Mouse (Mus musculus): ENCODE measurements around the gene Gse1. TPM values are rescaled to one million over a fixed set of nuclear protein-coding genes. Genes with fewer than 3 reads are reported as not detected.

The Gse1 gene
- polyA plus RNA-seq, 1 experiment from 2014 or later = 9.6 TPM

DNA sequence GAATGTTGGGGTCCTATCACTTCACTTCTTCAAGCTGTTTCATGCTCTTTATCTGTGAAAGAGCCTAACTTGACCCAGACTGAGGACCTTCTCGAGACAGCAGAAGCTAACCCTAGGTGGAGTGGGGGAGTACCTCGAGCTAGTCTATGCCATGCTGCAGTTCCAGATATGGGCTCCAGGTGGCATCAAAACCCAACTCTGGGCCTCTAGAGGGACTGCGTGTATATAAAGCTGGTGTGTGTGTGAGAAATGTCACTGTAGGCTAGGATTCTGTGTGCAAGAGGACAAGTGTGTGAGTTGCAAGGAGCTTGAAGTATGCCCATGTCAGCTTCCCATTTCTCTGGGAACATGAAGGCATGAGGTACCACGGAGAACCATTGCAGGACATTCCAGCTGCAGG, 53.2 kb downstream of the Gse1 start:
- no peak overlapping the region for H3K4me3 ChIP-seq
- peaks cover 86% of the 10 kb centered on the region for H3K4me1 ChIP-seq
- H3K36me3 ChIP-seq = no peaks in the 10 kb centered on the region
- H3K9ac ChIP-seq = no peak overlapping the region
- 20% methylated on average over 4 of the region's 4 CpGs for WGBS
- no peak overlapping the region for H3K27ac ChIP-seq
- no peaks in the 10 kb centered on the region for H3K9me3 ChIP-seq
- no peak for ATAC-seq (ENCODE audit: borderline replicate concordance, extremely low read depth, low FRiP score, low TSS enrichment)
- no peaks in the 10 kb centered on the region for H3K27me3 ChIP-seq
- no peak overlapping the region for H3K4me2 ChIP-seq

DNA sequence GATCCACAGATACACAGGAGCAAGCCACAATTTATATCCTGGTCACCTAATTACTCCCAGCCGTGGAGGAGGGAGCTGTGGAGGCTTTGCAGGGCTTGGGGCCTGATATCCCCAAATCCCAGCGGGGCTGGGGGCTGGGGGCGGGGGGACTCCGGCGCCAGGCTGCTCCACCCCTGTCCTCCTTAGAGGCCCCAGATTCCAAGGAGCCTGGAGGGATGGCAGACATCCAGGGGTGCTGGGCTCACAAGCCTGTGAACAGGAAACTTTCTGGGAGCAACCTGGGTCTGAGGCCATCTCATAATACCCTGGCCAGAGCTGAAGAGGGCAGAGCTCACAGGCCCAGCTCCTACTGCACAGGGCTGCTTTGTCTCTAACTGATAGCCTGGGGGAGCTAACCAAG, 54.2 kb downstream of the Gse1 start:
- H3K4me1 ChIP-seq = peaks cover 77% of the 10 kb centered on the region
- H3K27ac ChIP-seq = peak overlapping the region; percentile 31
- no peaks in the 10 kb centered on the region for H3K27me3 ChIP-seq
- no peak overlapping the region for H3K4me2 ChIP-seq
- H3K9ac ChIP-seq = no peak overlapping the region
- WGBS = 33% methylated on average over 5 of the region's 5 CpGs
- no peak for ATAC-seq (ENCODE audit: borderline replicate concordance, extremely low read depth, low FRiP score, low TSS enrichment)
- no peaks in the 10 kb centered on the region for H3K36me3 ChIP-seq
- no peak overlapping the region for H3K4me3 ChIP-seq
- no peaks in the 10 kb centered on the region for H3K9me3 ChIP-seq

DNA sequence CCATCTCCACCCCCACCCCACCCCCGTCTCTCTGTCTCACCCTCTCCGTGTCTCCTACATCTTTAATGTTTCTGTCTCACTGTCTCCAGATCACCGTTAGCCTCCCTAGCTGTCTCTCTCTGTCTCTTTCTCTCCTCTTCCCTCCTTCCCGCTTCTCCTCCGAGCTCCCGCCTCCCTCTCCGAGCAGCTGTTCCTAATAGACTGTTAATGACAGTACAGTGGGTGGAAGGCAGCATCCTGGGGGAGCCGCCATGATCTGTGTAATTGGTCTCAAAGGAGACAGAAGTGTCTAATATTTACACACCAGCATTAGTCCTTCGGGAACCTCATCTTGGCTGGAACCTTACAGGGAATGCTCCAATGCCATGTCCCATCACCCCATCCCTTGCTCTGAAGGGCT, 56.0 kb downstream of the Gse1 start:
- ATAC-seq (ENCODE audit: borderline replicate concordance, extremely low read depth, low FRiP score, low TSS enrichment) = no peak
- 33% methylated on average over 9 of the region's 9 CpGs for WGBS
- Histone ChIP-seq H3K36me3 (no peaks in the 10 kb centered on the region), H3K4me2 (no peak overlapping the region), H3K9me3 (no peaks in the 10 kb centered on the region), H3K4me3 (no peak overlapping the region), H3K27me3 (no peaks in the 10 kb centered on the region), H3K27ac (peak overlapping the region; percentile 73), H3K4me1 (peaks cover 77% of the 10 kb centered on the region), H3K9ac (no peak overlapping the region)

DNA sequence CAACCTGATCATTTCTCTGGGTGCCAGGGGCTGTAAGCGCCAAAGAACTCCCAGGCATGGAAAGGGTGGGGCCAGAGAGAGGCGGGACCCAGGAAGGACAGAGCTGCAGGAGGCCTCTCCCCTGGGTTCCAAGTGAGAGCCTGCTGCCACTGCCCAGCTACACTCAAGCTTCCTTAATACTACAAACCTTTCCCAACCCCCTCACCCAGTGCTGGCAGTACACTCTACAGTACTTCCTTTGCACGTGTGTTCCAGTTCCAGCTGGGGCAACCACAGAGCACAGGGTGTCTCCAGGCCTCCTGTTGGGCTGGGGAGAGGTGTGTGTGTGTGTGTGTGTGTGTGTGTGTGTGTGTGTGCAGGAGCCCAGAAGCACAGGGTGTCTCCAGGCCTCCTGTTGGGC, 56.8 kb downstream of the Gse1 start:
- peak; percentile 74 for ATAC-seq (ENCODE audit: borderline replicate concordance, extremely low read depth, low FRiP score, low TSS enrichment)
- no peaks in the 10 kb centered on the region for H3K9me3 ChIP-seq
- H3K4me2 ChIP-seq = peak overlapping the region; percentile 10; the same call in 1 of the 2 replicates
- H3K27me3 ChIP-seq = no peaks in the 10 kb centered on the region
- peaks cover 80% of the 10 kb centered on the region for H3K4me1 ChIP-seq
- no peak overlapping the region for H3K4me3 ChIP-seq
- 15% methylated on average over 3 of the region's 3 CpGs for WGBS
- H3K36me3 ChIP-seq = no peaks in the 10 kb centered on the region
- H3K27ac ChIP-seq = peak overlapping the region; percentile 73
- no peak overlapping the region for H3K9ac ChIP-seq

DNA sequence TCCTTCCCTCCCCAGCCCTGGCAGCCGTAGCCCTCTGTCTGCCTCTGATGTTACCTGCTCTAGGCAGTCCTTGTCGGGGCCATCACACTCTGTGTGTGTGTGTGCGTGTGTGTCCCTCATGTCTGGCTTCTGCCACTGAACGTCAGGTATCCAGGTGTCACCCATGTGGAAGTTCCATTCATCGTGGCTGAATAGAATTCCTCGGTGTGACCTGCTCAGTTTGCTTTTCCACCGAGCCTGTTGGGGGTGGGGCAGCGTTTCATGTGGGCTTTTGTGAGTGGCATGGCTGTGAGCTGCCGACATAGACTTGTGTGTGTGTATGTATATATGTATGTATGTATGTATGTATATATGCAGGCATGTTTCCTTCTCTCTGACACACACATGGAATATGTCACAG, 57.6 kb downstream of the Gse1 start:
- no peak overlapping the region for H3K4me3 ChIP-seq
- H3K27me3 ChIP-seq = no peaks in the 10 kb centered on the region
- H3K36me3 ChIP-seq = no peaks in the 10 kb centered on the region
- no peak overlapping the region for H3K4me2 ChIP-seq
- H3K4me1 ChIP-seq = peaks cover 82% of the 10 kb centered on the region
- H3K9me3 ChIP-seq = no peaks in the 10 kb centered on the region
- ATAC-seq (ENCODE audit: borderline replicate concordance, extremely low read depth, low FRiP score, low TSS enrichment) = no peak
- H3K27ac ChIP-seq = peak overlapping the region; percentile 73
- no peak overlapping the region for H3K9ac ChIP-seq
- 56% methylated on average over 9 of the region's 9 CpGs for WGBS

DNA sequence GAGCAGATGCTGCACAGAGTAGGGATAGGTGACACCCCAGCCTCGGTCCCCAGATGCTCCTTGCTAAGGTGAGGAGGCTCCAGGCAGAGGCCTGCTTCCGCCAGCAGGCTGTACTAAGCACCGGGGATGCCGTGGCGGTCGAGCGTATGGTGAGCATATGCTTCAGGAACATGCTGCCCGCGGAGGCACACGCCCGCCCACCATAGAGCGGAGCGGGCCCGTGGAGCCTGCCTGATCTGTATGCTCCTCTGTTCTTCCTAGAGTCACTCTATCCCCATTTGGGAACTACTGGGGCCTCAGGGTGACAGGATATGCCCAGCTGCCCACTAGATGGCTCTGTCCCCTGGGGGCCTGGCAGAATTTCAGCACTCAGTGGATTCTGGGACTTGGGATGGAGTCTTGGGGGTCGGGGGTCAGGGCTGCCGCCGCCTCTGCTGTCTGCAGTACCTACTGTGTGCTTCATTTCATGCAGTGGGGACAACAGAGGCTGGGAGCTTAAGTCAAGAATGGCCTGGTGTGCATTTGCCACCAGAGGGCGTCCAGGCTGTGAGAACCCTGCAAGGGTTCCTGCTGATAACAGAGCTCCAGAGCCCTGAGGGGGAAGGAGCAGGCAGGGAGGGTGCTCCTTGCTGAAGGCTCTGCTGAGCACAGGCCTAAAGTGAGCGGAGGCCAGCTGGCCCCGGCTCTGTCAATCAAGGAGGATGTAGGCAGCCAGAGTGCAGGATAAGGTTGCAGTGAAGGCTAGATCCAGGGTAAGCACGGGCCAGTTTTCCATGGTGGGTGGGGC, 60.1 kb downstream of the Gse1 start:
- Histone ChIP-seq H3K27me3 (no peaks in the 10 kb centered on the region), H3K4me2 (no peak overlapping the region), H3K4me3 (no peak overlapping the region), H3K9ac (no peak overlapping the region; the same call in 1 of the 2 replicates), H3K4me1 (peaks cover 81% of the 10 kb centered on the region), H3K36me3 (no peaks in the 10 kb centered on the region), H3K27ac (no peak overlapping the region), H3K9me3 (no peaks in the 10 kb centered on the region)
- ATAC-seq (ENCODE audit: borderline replicate concordance, extremely low read depth, low FRiP score, low TSS enrichment) = no peak; the same call in 1 of the 2 replicates
- 45% methylated on average over 21 of the region's 21 CpGs for WGBS

DNA sequence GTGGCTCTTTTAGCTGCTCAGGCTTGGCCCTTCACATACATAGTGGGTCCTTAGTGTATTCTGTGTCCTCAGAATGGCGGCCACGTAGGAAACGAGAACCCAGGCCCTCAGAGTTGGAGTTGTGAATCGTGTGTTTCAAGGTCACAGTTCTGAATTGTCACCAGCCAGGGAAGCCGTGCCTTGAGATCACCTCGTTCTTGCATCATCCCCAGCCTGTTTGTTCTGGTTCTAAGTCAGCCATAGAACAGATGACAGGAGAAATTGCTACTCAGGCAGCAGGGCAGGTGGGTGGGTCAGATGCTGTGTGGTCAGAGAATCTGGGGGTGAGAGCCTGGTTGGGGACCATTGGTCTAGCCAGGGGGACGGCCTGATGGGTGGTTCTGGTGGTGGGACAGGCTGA, 60.9 kb downstream of the Gse1 start:
- H3K9me3 ChIP-seq = no peaks in the 10 kb centered on the region
- 79% methylated on average over 7 of the region's 7 CpGs for WGBS
- H3K9ac ChIP-seq = no peak overlapping the region
- no peaks in the 10 kb centered on the region for H3K36me3 ChIP-seq
- no peak for ATAC-seq (ENCODE audit: borderline replicate concordance, extremely low read depth, low FRiP score, low TSS enrichment)
- 0 out of 2 replicates have a peak overlapping the region, but pooled peaks have one; percentile 4 for H3K4me2 ChIP-seq
- no peaks in the 10 kb centered on the region for H3K27me3 ChIP-seq
- 0 out of 2 replicates have a peak overlapping the region, but pooled peaks have one; percentile 38 for H3K27ac ChIP-seq
- peaks cover 83% of the 10 kb centered on the region for H3K4me1 ChIP-seq
- no peak overlapping the region for H3K4me3 ChIP-seq

DNA sequence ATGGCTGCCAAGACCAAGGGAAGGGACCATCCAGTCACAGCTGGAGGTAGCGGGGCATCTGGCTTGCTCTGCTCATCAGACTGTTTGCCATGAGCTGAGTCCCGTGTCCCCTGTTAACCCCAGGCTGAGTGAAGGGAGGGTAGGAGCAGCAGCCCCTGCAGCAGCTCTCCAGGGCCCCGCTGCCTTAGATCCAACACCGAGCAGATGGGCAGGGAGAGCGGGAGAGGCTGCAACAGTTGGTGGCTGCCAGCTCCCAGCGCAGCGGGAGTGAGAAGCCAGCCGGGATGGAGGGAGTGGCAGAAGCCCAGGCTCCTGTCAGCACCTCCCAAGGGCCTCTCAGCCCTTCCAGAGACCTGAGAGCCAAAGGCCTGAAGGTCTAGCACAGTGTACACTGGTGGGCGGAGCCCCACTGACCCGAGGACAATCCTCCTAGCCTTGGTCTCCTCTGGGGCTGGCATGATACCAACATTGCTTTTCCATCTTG, 61.5 kb downstream of the Gse1 start:
- Histone ChIP-seq H3K4me2 (peak overlapping the region; percentile 4; the same call in 1 of the 2 replicates), H3K9ac (no peak overlapping the region), H3K4me1 (peaks cover 80% of the 10 kb centered on the region), H3K27ac (peak overlapping the region; percentile 38; the same call in 1 of the 2 replicates), H3K36me3 (no peaks in the 10 kb centered on the region), H3K4me3 (no peak overlapping the region), H3K27me3 (no peaks in the 10 kb centered on the region), H3K9me3 (no peaks in the 10 kb centered on the region)
- ATAC-seq (ENCODE audit: borderline replicate concordance, extremely low read depth, low FRiP score, low TSS enrichment) = peak; percentile 4; the same call in 1 of the 2 replicates
- WGBS = 36% methylated on average over 10 of the region's 10 CpGs

DNA sequence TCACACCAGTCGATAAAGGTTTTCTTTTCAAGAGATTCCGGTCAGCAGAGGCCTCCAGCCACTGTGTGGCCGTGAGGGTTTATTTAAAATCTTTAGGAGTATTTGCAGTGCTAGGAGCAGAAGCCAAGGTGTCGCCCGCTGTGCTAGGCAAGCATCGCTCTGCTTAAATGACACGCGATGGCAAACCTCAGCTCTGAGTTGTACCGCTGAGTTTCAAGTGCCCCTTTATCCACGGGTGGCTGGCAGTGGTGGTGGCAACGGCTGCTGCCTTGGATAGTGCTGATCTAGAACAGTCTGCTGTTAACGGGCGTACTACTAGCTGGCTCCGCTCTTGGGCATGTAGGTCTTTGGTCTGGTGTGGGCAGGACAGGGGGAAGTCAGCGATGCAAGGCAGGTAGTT, 62.4 kb downstream of the Gse1 start:
- Histone ChIP-seq H3K36me3 (no peaks in the 10 kb centered on the region), H3K4me3 (no peak overlapping the region), H3K9ac (no peak overlapping the region), H3K9me3 (no peaks in the 10 kb centered on the region), H3K4me2 (no peak overlapping the region), H3K4me1 (peaks cover 78% of the 10 kb centered on the region), H3K27me3 (no peaks in the 10 kb centered on the region), H3K27ac (0 out of 2 replicates have a peak overlapping the region, but pooled peaks have one; percentile 17)
- 58% methylated on average over 15 of the region's 15 CpGs for WGBS
- ATAC-seq (ENCODE audit: borderline replicate concordance, extremely low read depth, low FRiP score, low TSS enrichment) = no peak

DNA sequence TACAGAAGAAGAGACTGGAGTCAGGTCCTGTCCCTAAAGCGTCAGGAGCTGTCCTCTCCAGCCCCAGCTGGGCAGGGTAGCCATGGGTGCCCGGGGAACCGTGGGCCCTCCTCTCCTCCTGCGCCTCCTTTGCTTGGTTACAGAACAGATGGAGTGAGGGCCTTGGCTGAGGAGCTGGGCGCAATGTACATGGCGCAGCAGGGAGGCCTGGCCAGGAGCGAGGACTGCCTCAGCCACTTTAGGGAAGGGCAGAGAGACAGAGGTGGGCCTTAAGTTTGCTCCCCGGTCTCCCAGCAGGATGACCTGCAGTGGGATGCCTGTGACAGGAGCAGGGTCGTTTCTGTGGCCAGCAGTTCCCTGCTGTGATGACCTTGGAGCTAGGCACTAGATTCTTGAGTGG, 63.4 kb downstream of the Gse1 start:
- Histone ChIP-seq H3K36me3 (no peaks in the 10 kb centered on the region), H3K9me3 (no peaks in the 10 kb centered on the region), H3K4me1 (peaks cover 79% of the 10 kb centered on the region), H3K27me3 (no peaks in the 10 kb centered on the region), H3K4me3 (no peak overlapping the region), H3K9ac (no peak overlapping the region), H3K4me2 (no peak overlapping the region), H3K27ac (no peak overlapping the region)
- WGBS = 77% methylated on average over 9 of the region's 9 CpGs
- ATAC-seq (ENCODE audit: borderline replicate concordance, extremely low read depth, low FRiP score, low TSS enrichment) = no peak

DNA sequence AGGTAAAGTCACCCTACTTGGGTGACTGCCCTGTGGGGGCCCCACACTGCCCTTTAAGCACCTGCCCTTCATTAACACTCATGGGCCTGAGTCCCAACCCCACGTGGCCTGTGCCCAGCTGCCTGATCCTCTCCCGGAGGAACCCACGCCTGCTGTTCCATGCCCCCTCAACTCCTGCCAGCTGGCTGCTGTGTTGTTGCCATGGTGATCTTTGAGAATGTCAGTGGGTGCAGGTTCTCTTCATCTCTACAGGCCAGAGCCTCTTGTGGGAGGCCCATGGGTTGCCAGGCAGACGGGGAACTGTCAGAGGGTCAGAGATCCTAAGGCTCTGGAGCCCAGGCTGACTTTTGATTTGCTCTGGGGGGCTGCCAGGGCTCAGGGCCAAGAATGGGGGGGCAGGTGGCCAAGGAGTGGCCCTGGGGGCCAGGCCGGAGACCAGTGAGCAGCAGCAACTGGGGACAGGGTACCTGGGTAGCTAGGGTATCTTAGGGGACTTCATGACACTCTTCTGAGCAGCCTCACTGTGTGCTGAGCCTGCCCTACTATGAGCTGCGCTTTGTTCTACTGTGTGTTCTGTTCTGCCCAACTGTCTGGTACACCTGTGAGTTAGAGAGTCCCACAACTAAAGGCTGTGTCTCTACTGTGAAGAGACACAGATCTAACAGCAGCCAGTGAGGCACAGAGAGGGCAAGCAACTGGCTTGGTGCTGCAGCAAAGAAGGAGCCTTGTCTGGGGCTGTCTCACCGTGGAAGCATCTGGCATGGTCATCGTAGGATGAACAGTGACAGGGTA, 64.3 kb downstream of the Gse1 start:
- no peak overlapping the region for H3K4me2 ChIP-seq
- H3K27me3 ChIP-seq = no peaks in the 10 kb centered on the region
- H3K27ac ChIP-seq = no peak overlapping the region
- no peak overlapping the region; the same call in 1 of the 2 replicates for H3K9ac ChIP-seq
- WGBS = 53% methylated on average over 8 of the region's 8 CpGs
- no peaks in the 10 kb centered on the region for H3K36me3 ChIP-seq
- H3K4me1 ChIP-seq = peaks cover 85% of the 10 kb centered on the region
- no peaks in the 10 kb centered on the region for H3K9me3 ChIP-seq
- no peak overlapping the region for H3K4me3 ChIP-seq
- 0 out of 2 replicates have a peak, but pooled peaks have one; percentile 6 for ATAC-seq (ENCODE audit: borderline replicate concordance, extremely low read depth, low FRiP score, low TSS enrichment)

Data from lung, embryonic 15.5 days (tissue).